Mouse (Mus musculus) CH12.LX (cell line): ENCODE results near the gene Slc13a1.

Experiments used
- CTCF ChIP-seq, 2 experiments: IDR thresholded peaks in 1 of 2; conservative IDR thresholded peaks in 1 of 2; 2 replicates each; pipeline ENCODE4 v1.5.1; 2011 to 2012; ENCODE audit warnings: low read depth in 2 of 2, low read length in 2 of 2, improper control_type of control experiment in 1 of 2, inconsistent platforms in 1 of 2, mild to moderate bottlenecking in 1 of 2, moderate library complexity in 1 of 2
- EP300 ChIP-seq: IDR thresholded peaks from 2 replicates; pipeline ENCODE4 v1.6.1; 2011; ENCODE audit warnings: low read length, improper control_type of control experiment
- JUN ChIP-seq: IDR thresholded peaks from 2 replicates; pipeline ENCODE4 v1.6.1; 2011; ENCODE audit warnings: low read depth, mild to moderate bottlenecking, low read length, improper control_type of control experiment, moderate library complexity; ENCODE audit not compliant: insufficient read depth
- JUND ChIP-seq: conservative IDR thresholded peaks from 2 replicates; pipeline ENCODE4 v1.6.1; 2011; ENCODE audit warnings: low read depth, low read length, improper control_type of control experiment
- MAFK ChIP-seq: IDR thresholded peaks from 2 replicates; pipeline ENCODE4 v1.6.1; 2011; ENCODE audit warnings: low read length, improper control_type of control experiment; ENCODE audit not compliant: insufficient replicate concordance
- MEF2A ChIP-seq: IDR thresholded peaks from 2 replicates; pipeline ENCODE4 v1.6.1; 2014; ENCODE audit warnings: low read depth, mild to moderate bottlenecking, inconsistent platforms, low read length, improper control_type of control experiment, borderline replicate concordance
- MYC ChIP-seq: IDR thresholded peaks from 2 replicates; pipeline ENCODE4 v1.6.1; 2011; ENCODE audit warnings: low read depth, mild to moderate bottlenecking, improper control_type of control experiment, low read length
- NELFE ChIP-seq: IDR thresholded peaks from 2 replicates; pipeline ENCODE4 v1.6.1; 2011; ENCODE audit warnings: low read depth, low read length, improper control_type of control experiment
- POLR2A ChIP-seq: IDR thresholded peaks from 2 replicates; pipeline ENCODE4 v1.6.1; 2011; ENCODE audit warnings: low read depth, mild to moderate bottlenecking, improper control_type of control experiment, low read length
- POLR2AphosphoS2 ChIP-seq: IDR thresholded peaks from 2 replicates; pipeline ENCODE4 v1.6.1; 2011; ENCODE audit warnings: low read depth, low read length, improper control_type of control experiment
- UBTF ChIP-seq: IDR thresholded peaks from 2 replicates; pipeline ENCODE4 v1.6.1; 2012; ENCODE audit warnings: low read depth, mild to moderate bottlenecking, inconsistent platforms, low read length, improper control_type of control experiment, moderate library complexity
- USF2 ChIP-seq: conservative IDR thresholded peaks from 2 replicates; pipeline ENCODE4 v1.6.1; 2011; ENCODE audit warnings: low read depth, low read length, improper control_type of control experiment
- ZC3H11A ChIP-seq: IDR thresholded peaks from 2 replicates; pipeline ENCODE4 v1.6.1; 2012; ENCODE audit warnings: low read depth, mild to moderate bottlenecking, inconsistent platforms, low read length, improper control_type of control experiment
- ZNF384 ChIP-seq: IDR thresholded peaks from 2 replicates; pipeline ENCODE4 v1.6.1; 2012; ENCODE audit warnings: low read depth, low read length, improper control_type of control experiment, inconsistent platforms

DNA sequence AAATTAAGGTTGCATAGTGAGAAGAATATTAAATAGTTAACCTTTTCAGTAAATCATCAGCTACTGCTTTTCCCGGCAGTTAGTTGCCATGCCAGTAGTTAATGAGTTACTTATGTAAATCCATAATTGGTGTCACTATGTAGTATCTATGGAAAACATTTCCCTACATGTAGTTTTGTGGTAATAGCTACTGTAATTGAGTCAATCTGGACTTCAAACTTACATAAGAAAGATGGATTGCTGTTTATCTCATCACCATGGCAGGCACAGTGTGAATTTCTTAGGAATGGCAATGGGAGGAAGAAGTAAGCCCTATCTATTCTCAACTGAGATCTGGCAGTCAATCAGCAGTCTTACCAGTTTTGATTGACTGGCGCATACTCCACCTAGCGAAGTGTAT is 15.5 kb upstream of the Slc13a1 start:
- no peak for TF ChIP-seq POLR2A
- TF ChIP-seq CTCF (conservative IDR thresholded peaks at IDR 0.05 in 1 of 2, IDR thresholded peaks at IDR 0.05 in 1 of 2; ENCODE audit: low read depth in 2 of 2, low read length in 2 of 2): no peak
- TF ChIP-seq ZNF384: no peak
- TF ChIP-seq ZC3H11A: no peak
- TF ChIP-seq UBTF: no peak
- no peak for TF ChIP-seq JUND
- no peak for TF ChIP-seq EP300
- TF ChIP-seq NELFE: no peak
- no peak for TF ChIP-seq USF2
- TF ChIP-seq POLR2AphosphoS2: no peak
- no peak for TF ChIP-seq MAFK
- no peak for TF ChIP-seq MYC
- TF ChIP-seq JUN: no peak
- no peak for TF ChIP-seq MEF2A
